Mouse (Mus musculus) gastrocnemius, postnatal 25 days (tissue): ENCODE results near the gene Isoc2b. TPM values are rescaled to one million over a fixed set of nuclear protein-coding genes. Genes with fewer than 3 reads are reported as not detected.
"Not testable (repeated sequence)": the region's sequence is repeated elsewhere in the genome, so short reads cannot be mapped to it uniquely, and the experiment has no call there.

Source experiments
- DNase-seq: peaks from one replicate; pipeline ENCODE4 v3.0.0; 2022
- total RNA-seq, 2 experiments: library from RNA; stranded (reverse); gene quantifications; 1 replicate in 1 of 2; 2 replicates in 1 of 2; pipeline ENCODE4 v1.2.3; 2021

Isoc2b gene
- total RNA-seq, 2 experiments from 2014 or later: 4.3 to 4.5 TPM

DNA sequence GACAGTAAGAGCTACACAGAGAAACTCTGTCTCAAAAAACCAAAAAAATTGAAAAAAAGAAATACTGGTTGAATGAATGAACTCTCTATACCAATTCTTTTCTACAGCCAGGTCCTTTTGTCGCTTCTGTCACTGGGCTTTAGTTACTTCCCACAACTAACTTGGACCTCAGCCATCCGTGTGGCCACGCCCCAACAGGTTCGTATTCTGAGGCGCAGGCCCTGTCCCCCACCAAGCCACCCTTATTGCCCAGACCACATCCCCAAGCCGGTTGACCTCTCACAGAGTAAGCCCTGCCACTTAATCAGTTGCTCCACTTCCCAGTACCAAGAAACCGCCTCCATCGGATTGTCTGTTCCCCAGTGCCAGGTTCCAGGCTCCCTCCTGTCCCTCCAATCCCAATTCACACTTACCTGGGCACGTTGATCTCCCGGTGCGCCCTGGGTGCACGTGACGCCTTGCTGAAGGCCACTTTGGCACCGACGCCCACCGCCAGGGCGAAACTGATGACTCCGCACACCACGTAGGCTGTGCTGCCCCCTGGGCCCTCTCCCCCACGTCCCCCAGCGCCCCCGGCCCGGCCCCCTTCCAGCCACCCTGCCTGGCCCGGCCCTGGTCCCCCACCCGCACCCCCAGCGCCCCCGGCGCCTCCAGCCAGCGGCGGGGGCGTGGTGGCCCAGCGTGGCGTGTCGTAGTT, 34.3 kb downstream of the Isoc2b start:
- DNase-seq: no peak

DNA sequence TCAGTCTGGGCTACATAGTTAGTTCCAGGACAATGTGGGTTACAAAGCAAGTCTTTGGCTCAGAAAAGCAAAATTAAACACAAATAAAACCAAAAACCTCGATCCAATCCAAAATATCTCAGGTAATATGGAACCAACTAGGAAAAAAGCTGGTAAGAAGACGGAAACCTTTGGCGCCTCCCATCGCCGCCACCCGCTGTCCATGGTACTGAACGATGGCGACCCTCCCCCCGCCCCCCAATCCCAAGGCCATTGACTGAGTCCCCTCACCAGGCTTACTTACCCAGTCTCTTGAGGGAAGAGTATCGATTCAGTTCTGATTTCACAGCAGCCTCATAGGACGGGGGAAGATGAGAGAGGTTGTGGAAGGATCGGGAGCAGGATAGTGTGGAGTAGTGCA, 39.6 kb downstream of the Isoc2b start:
- DNase-seq: no peak

- DNase-seq: no peak
Observed at GRCm38 (mm10) chr7:4825365-4825764, 44.7 kb downstream of the Isoc2b start.

GRCm38 (mm10) chr7:4822162-4822907, 47.7 kb downstream of the Isoc2b start:
- no peak for DNase-seq

- DNase-seq: no peak
Observed at GRCm38 (mm10) chr7:4821690-4822089, 48.4 kb downstream of the Isoc2b start.

- DNase-seq: not testable (repeated sequence)
Observed at GRCm38 (mm10) chr7:4820925-4821324, 49.1 kb downstream of the Isoc2b start.

- no peak for DNase-seq
Observed at GRCm38 (mm10) chr7:4816559-4816958, 53.5 kb downstream of the Isoc2b start.

GRCm38 (mm10) chr7:4813105-4813791, 56.8 kb downstream of the Isoc2b start:
- DNase-seq: no peak

- DNase-seq: peak; percentile 99
Observed at GRCm38 (mm10) chr7:4812303-4813104, 57.6 kb downstream of the Isoc2b start, which contains the start of gene Ube2s. Gene Ube2s (minus strand): TSS chr7:4812590.

GRCm38 (mm10) chr7:4811842-4812302, 58.2 kb downstream of the Isoc2b start:
- DNase-seq: no peak

DNA sequence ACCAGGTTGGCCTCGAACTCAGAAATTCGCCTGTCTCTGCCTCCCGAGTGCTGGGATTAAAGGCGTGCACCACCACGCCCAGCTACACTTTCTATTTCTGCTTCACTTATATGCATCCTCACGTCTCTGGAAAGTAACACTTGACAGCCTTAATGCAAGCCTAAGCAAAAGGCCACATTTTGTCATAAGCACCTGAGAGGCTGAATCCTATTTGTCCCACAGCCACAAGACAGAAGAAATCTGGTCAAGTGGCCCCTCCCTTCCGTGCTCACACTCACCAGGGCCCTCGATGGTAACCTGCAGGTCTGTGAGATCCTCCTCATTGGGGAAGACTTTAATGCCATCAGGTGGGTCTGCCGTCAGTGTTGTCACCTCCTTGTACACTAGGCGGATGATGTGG, 58.9 kb downstream of the Isoc2b start:
- not testable (repeated sequence) for DNase-seq

- DNase-seq: no peak
Observed at GRCm38 (mm10) chr7:4806716-4807115, 63.3 kb downstream of the Isoc2b start.

- no peak for DNase-seq
Observed at GRCm38 (mm10) chr7:4802247-4802646, 67.8 kb downstream of the Isoc2b start.

GRCm38 (mm10) chr7:4795767-4796433, 74.2 kb downstream of the Isoc2b start:
- no peak for DNase-seq

Other genes with a start within 250 kb of the Isoc2b start
- 1 to 10 TPM; 2.4 to 3.0 TPM for gene Tmem86b, start 238.8 kb downstream of the Isoc2b start, total RNA-seq
- 10 to 100 TPM; 41.8 to 46.2 TPM for gene Ppp6r1, start 211.2 kb downstream of the Isoc2b start, total RNA-seq
- gene Hspbp1, start 185.2 kb downstream of the Isoc2b start, total RNA-seq: 10 to 100 TPM; 21.8 to 23.1 TPM
- 1 to 10 TPM; 1.4 to 1.7 TPM for gene Brsk1, start 179.7 kb downstream of the Isoc2b start, total RNA-seq
- gene Tmem150b, start 145.0 kb downstream of the Isoc2b start, total RNA-seq: under 1 TPM in 1 of 2 experiments, not detected in 1; 0.23 TPM
- 10 to 100 TPM; 10.7 to 12.3 TPM for gene Kmt5c, start 130.1 kb downstream of the Isoc2b start, total RNA-seq
- gene Cox6b2, start 117.2 kb downstream of the Isoc2b start, total RNA-seq: 1 to 10 TPM; 1.4 to 2.2 TPM
- gene Fam71e2, start 99.0 kb downstream of the Isoc2b start, total RNA-seq: not detected
- gene Il11, start 87.4 kb downstream of the Isoc2b start, total RNA-seq: not detected
- not detected for gene Tmem190, start 87.3 kb downstream of the Isoc2b start, total RNA-seq
- gene Tmem238, start 80.6 kb downstream of the Isoc2b start, total RNA-seq: 1 to 10 TPM; 6.3 to 6.4 TPM
- 100 to 1,000 TPM; 442 to 471 TPM for gene Rpl28, start 77.4 kb downstream of the Isoc2b start, total RNA-seq
- gene Ube2s, start 57.7 kb downstream of the Isoc2b start, total RNA-seq: 10 to 100 TPM; 65.5 to 67.9 TPM
- not detected for gene Shisa7, start 25.6 kb downstream of the Isoc2b start, total RNA-seq
- 10 to 100 TPM; 21.4 to 24.3 TPM for gene Isoc2a, start 6.9 kb upstream of the Isoc2b start, total RNA-seq
- gene Gm36210, start 36.3 kb upstream of the Isoc2b start, total RNA-seq: under 1 TPM; 0.21 to 0.36 TPM
- 1 to 10 TPM; 6.8 to 8.3 TPM for gene Zfp628, start 45.0 kb upstream of the Isoc2b start, total RNA-seq
- 1 to 10 TPM; 3.7 to 5.2 TPM for gene Nat14, start 51.8 kb upstream of the Isoc2b start, total RNA-seq
- 10 to 100 TPM; 10.1 to 11.6 TPM for gene Ssc5d, start 55.5 kb upstream of the Isoc2b start, total RNA-seq
- gene Sbk2, start 94.1 kb upstream of the Isoc2b start, total RNA-seq: 10 to 100 TPM; 29.0 to 60.0 TPM
- gene Sbk3, start 100.9 kb upstream of the Isoc2b start, total RNA-seq: 1 to 10 TPM in 1 of 2 experiments, under 1 TPM in 1; 0.49 to 3.1 TPM
- 10 to 100 TPM; 10.2 to 14.9 TPM for gene Zfp579, start 125.9 kb upstream of the Isoc2b start, total RNA-seq
- gene Zfp524, start 144.2 kb upstream of the Isoc2b start, total RNA-seq: 1 to 10 TPM; 7.1 to 8.7 TPM
- gene Fiz1, start 144.4 kb upstream of the Isoc2b start, total RNA-seq: 10 to 100 TPM; 17.7 to 18.2 TPM
- gene Gm44973, start 145.2 kb upstream of the Isoc2b start, total RNA-seq: not detected
- 10 to 100 TPM; 10.8 to 12.1 TPM for gene Zfp865, start 150.1 kb upstream of the Isoc2b start, total RNA-seq
- not detected for gene Ccdc106, start 150.3 kb upstream of the Isoc2b start, total RNA-seq
- gene 4632433K11Rik, start 163.9 kb upstream of the Isoc2b start, total RNA-seq: not detected
- 1 to 10 TPM; 2.6 to 3.4 TPM for gene Zfp784, start 168.2 kb upstream of the Isoc2b start, total RNA-seq
- gene Zfp580, start 181.3 kb upstream of the Isoc2b start, total RNA-seq: 1 to 10 TPM; 2.9 to 3.2 TPM
- 10 to 100 TPM; 43.1 to 45.2 TPM for gene U2af2, start 191.9 kb upstream of the Isoc2b start, total RNA-seq
- 100 to 1,000 TPM; 134 to 145 TPM for gene Epn1, start 210.0 kb upstream of the Isoc2b start, total RNA-seq
- not detected for gene Rfpl4, start 246.7 kb upstream of the Isoc2b start, total RNA-seq